Mouse (Mus musculus) liver, embryonic 14.5 days (tissue): ENCODE results near the gene Rbm18. TPM values are rescaled to one million over a fixed set of nuclear protein-coding genes. Genes with fewer than 3 reads are reported as not detected.

Experiments
- ATAC-seq: fragments of 200-750 bp; cut with Nextera tagmentation; 2 replicates; pipeline ENCODE4 v1.8.0; 2017; ENCODE audit warnings: moderate number of reproducible peaks, mild to moderate bottlenecking, moderate library complexity; ENCODE audit not compliant: insufficient read depth
- DNase-seq, 3 experiments: peaks; one replicate each; pipeline ENCODE4 v3.0.0-alpha.2; 2012 to 2013; ENCODE audit warnings: low read depth in 3 of 3, low spot score in 3 of 3
- H3K27ac ChIP-seq: fragments of 300-500 bp; sonication (generic); 2 replicates; pipeline ENCODE4 v1.5.1; 2014; ENCODE audit warnings: moderate library complexity, mild to moderate bottlenecking, control low read depth, inconsistent platforms
- H3K27me3 ChIP-seq: fragments of 300-500 bp; sonication (generic); 2 replicates; pipeline ENCODE4 v1.6.1; 2014; ENCODE audit warnings: mild to moderate bottlenecking, low read length, moderate library complexity; ENCODE audit not compliant: control insufficient read depth, insufficient read depth
- H3K36me3 ChIP-seq: fragments of 300-500 bp; sonication (generic); replicated peaks from 2 replicates; pipeline ENCODE4 v1.6.1; 2014; ENCODE audit warnings: low read depth; ENCODE audit not compliant: control insufficient read depth, insufficient read depth
- H3K4me1 ChIP-seq, 2 experiments: fragments of 200-500 bp in 1 of 2; fragments of 300-500 bp in 1 of 2; sonication (generic) in 1 of 2; replicated peaks; 2 replicates each; pipeline ENCODE4 v1.6.1; 2012 to 2014; ENCODE audit warnings: antibody characterized with exemption in 1 of 2, inconsistent platforms in 1 of 2, low read length in 1 of 2; ENCODE audit not compliant: control insufficient read depth in 2 of 2, insufficient read depth in 2 of 2
- H3K4me2 ChIP-seq: fragments of 300-500 bp; sonication (generic); 2 replicates; pipeline ENCODE4 v1.6.1; 2014; ENCODE audit warnings: low read depth, mild to moderate bottlenecking, control low read depth, moderate library complexity
- H3K4me3 ChIP-seq, 2 experiments: fragments of 200-500 bp in 1 of 2; fragments of 300-500 bp in 1 of 2; sonication (generic) in 1 of 2; 2 replicates each; pipeline ENCODE4 v1.5.1; 2012 to 2014; ENCODE audit warnings: low read depth in 2 of 2, low read length in 2 of 2, mild to moderate bottlenecking in 2 of 2, control low read depth in 1 of 2, inconsistent platforms in 1 of 2, moderate library complexity in 1 of 2; ENCODE audit not compliant: insufficient read depth in 1 of 2
- H3K9ac ChIP-seq: fragments of 300-500 bp; sonication (generic); replicated peaks from 2 replicates; pipeline ENCODE4 v1.6.1; 2014; ENCODE audit warnings: mild to moderate bottlenecking, control low read depth, moderate library complexity
- H3K9me3 ChIP-seq: fragments of 300-500 bp; sonication (generic); 2 replicates; pipeline ENCODE4 v1.6.1; 2016; ENCODE audit warnings: low read length, mixed read lengths; ENCODE audit not compliant: control insufficient read depth
- CTCF ChIP-seq: IDR thresholded peaks from 2 replicates; pipeline ENCODE4 v1.5.1; 2016; ENCODE audit warnings: antibody characterized with exemption, low read depth, control low read depth
- EP300 ChIP-seq: IDR thresholded peaks from 2 replicates; pipeline ENCODE4 v1.6.1; 2016; ENCODE audit warnings: antibody characterized with exemption, low read depth
- WGBS: fragments of 180-500 bp; shearing (Covaris S2); extraction: QIAGEN DNeasy Blood & Tissue Kit; methylation state at CpG from one replicate; pipeline ENCODE4 v1.1.7; 2014; ENCODE audit not compliant: insufficient replicate concordance; 5-methylcytosine and 5-hydroxymethylcytosine counted together
- polyA plus RNA-seq, 2 experiments: library from polyadenylated mRNA; depleted of rRNA in 1 of 2; stranded (reverse) in 1 of 2; unstranded in 1 of 2; fragments of >200 nt; fragmentation: Nextera tagmentation in 1 of 2; extraction: Ambion mirVana in 1 of 2; gene quantifications; 2 replicates each; pipeline versions ENCODE4 v1.2.1 to v1.2.3; 2012 to 2014

The Rbm18 gene
- polyA plus RNA-seq, 2 experiments: 10.2 to 22.8 TPM

DNA sequence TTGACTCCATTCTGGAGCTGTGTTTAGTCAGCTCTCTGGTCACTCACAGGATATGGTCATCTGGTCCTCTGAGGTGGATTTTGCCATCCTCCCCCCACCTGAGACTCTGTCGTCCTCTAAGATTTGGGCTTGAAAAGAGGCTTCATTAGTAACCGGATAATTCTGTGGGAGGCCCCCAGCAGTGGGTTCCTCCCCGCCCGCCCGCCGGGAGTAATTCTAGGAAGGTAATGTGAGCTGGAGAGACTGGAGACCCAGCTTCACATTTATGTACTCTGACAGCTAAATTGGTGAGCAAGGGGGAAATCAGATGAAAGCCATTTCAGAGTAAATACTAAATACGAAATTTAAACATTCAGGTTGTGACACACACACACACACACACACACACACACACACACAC lies 28.0 kb downstream of the Rbm18 start:
- 5% methylated on average over 7 of the region's 7 CpGs for WGBS
- TF ChIP-seq EP300 (no peak), CTCF (no peak)
- no peak overlapping the region for H3K9ac ChIP-seq
- H3K36me3 ChIP-seq: no peaks in the 10 kb centered on the region
- DNase-seq: no peak
- H3K4me1 ChIP-seq: no peaks in the 10 kb centered on the region
- no peak overlapping the region for H3K27ac ChIP-seq
- no peak for ATAC-seq
- H3K27me3 ChIP-seq: peaks cover 57% of the 10 kb centered on the region
- H3K9me3 ChIP-seq: no peaks in the 10 kb centered on the region
- no peak overlapping the region for H3K4me2 ChIP-seq
- no peak overlapping the region for H3K4me3 ChIP-seq

DNA sequence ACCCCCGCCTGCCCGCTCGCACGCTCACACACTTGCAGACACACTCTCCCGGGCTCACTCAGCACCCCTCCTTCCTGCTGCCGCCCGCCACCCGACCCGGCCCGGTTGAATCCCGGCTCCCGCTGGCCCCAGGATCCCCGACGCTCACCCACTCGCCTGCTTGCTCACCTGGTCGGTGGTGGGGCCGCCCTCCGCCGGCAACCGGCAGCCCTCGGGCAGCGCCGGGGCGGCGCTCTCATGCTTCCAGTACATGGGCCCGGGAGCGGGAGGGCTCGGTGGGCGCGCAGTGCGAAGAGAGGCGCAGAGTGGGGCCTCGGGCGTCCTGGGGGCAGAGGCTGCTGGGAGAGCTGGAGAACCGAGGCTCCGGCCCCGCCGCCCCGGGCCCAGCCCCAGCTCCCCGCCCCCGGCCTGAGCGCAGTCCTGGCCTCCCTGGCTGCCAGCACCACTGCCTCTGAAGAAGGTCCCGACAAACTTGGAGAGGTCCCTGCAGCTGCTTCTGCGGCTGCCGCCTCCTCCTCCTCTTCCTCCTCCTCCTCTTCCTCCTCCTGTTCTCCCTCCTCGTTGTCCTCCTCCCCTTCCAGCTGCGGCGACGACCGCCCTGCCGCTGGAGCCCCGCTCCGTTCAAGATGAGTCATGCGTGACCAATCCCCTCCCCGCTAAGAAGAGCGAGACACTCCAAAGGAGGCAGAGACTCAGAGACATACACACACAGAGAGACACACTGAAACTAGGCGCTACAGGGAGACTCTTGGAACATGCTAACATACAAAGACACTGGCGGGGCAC lies 31.4 kb downstream of the Rbm18 start, which contains the start of gene Lhx6:
Gene Lhx6 (minus strand): TSS at position 453 of the 786 bp plus-strand sequence.
- ATAC-seq: no peak
- Histone ChIP-seq H3K4me1 (no peaks in the 10 kb centered on the region), H3K27ac (no peak within 1 kb of the TSS), H3K4me2 (peak within 1 kb of the TSS; percentile 38), H3K27me3 (peaks cover 92% of the 10 kb centered on the region), H3K9me3 (no peaks in the 10 kb centered on the region), H3K36me3 (no peaks in the 10 kb centered on the region), H3K9ac (no peak within 1 kb of the TSS), H3K4me3 (peak within 1 kb of the TSS in 1 of 2 experiments; percentile 25; a peak in 3 of 4 replicates)
- no peak for TF ChIP-seq CTCF
- TF ChIP-seq EP300: no peak
- WGBS: 3% methylated on average over 53 of the region's 58 CpGs
- no peak for DNase-seq

GRCm38 (mm10) chr2:36104436-36104955 lies 32.1 kb downstream of the Rbm18 start:
- 1% methylated on average over 32 of the region's 32 CpGs for WGBS
- Histone ChIP-seq H3K9me3 (no peaks in the 10 kb centered on the region), H3K4me1 (no peaks in the 10 kb centered on the region), H3K9ac (no peak overlapping the region), H3K4me3 (peak overlapping the region in 1 of 2 experiments; percentile 25; a peak in 2 of 4 replicates), H3K36me3 (no peaks in the 10 kb centered on the region), H3K27ac (no peak overlapping the region), H3K4me2 (peak overlapping the region; percentile 38), H3K27me3 (peaks cover 95% of the 10 kb centered on the region)
- TF ChIP-seq EP300 (no peak), CTCF (no peak)
- DNase-seq (no peak), ATAC-seq (no peak)

GRCm38 (mm10) chr2:36103555-36104367 lies 32.8 kb downstream of the Rbm18 start:
- no peak for DNase-seq
- no peak for TF ChIP-seq EP300
- TF ChIP-seq CTCF: no peak
- no peak for ATAC-seq
- Histone ChIP-seq H3K27me3 (peaks cover 97% of the 10 kb centered on the region), H3K36me3 (no peaks in the 10 kb centered on the region), H3K9me3 (no peaks in the 10 kb centered on the region), H3K4me3 (no peak overlapping the region), H3K27ac (no peak overlapping the region), H3K4me2 (no peak overlapping the region; the same call in 1 of the 2 replicates), H3K9ac (no peak overlapping the region), H3K4me1 (no peaks in the 10 kb centered on the region)
- WGBS: 1% methylated on average over 38 of the region's 38 CpGs

DNA sequence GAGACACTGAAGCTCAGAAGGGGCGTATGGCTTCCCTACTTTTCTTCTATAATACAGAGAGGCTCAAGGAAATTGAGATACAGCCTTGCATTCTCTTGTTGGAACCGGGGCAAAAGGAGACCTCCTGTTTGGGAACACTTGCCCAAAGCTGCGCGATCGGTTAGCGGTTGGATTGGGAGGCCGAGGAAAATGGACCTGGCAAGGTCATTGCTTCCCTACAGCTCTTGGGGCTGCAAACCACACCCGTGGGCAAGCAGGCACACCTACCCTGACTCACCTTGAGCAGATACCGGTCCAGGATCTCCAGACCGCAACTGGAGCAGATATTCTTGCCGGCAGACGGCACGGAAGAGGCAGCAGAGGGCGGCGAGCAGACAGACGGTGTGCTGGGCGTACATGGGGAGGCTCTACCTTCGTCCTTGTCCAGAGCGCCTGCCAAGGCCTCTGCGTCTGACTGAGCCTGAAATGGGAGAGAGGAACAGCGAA lies 33.5 kb downstream of the Rbm18 start:
- no peak for ATAC-seq
- no peaks in the 10 kb centered on the region for H3K36me3 ChIP-seq
- H3K27ac ChIP-seq: no peak overlapping the region
- TF ChIP-seq EP300: no peak
- TF ChIP-seq CTCF: no peak
- no peaks in the 10 kb centered on the region for H3K9me3 ChIP-seq
- no peak for DNase-seq
- H3K9ac ChIP-seq: no peak overlapping the region
- H3K4me3 ChIP-seq: no peak overlapping the region
- no peaks in the 10 kb centered on the region for H3K4me1 ChIP-seq
- H3K27me3 ChIP-seq: peaks cover 99% of the 10 kb centered on the region
- 4% methylated on average over 21 of the region's 21 CpGs for WGBS
- H3K4me2 ChIP-seq: no peak overlapping the region
